Mouse (Mus musculus): Measurements from ENCODE around the gene Ngrn. TPM values are rescaled to one million over a fixed set of nuclear protein-coding genes. Genes with fewer than 3 reads are reported as not detected.

Gene Ngrn
- total and polyA plus RNA-seq, 3 experiments, result 40.6 to 76.2 (median 41.9) TPM

GRCm38 (mm10) chr7:80220237-80220797, 40.7 kb upstream of the Ngrn start:
- H3K4me3 ChIP-seq (ENCODE audit: low read depth, low read length), result no peak overlapping the region
- peaks cover 98% of the 10 kb centered on the region for H3K36me3 ChIP-seq (replicated peaks)
- no peak for DNase-seq (ENCODE audit: low spot score)
- no peak for ATAC-seq (ENCODE audit: extremely low read depth, insufficient number of reproducible peaks, low FRiP score, poor library complexity, severe bottlenecking)
- H3K27me3 ChIP-seq (ENCODE audit: insufficient read depth, low read length), result no peaks in the 10 kb centered on the region; the same call in 1 of the 2 replicates
- TF ChIP-seq TAL1 (conservative IDR thresholded peaks at IDR 0.05; ENCODE audit: low read depth, low read length) (no peak), POLR2AphosphoS5 (IDR thresholded peaks at IDR 0.05; ENCODE audit: insufficient replicate concordance, low read depth, low read length) (no peak), GATA2 (IDR thresholded peaks at IDR 0.05; ENCODE audit: borderline replicate concordance, low read depth, low read length) (no peak), GATA1 (IDR thresholded peaks at IDR 0.05; ENCODE audit: borderline replicate concordance, low read length) (no peak)
- H3K4me1 ChIP-seq (ENCODE audit: insufficient read depth, low read depth, low read length), result peaks cover 30% of the 10 kb centered on the region
- no peaks in the 10 kb centered on the region for H3K9me3 ChIP-seq (replicated peaks)

GRCm38 (mm10) chr7:80221179-80221750, 39.8 kb upstream of the Ngrn start:
- TF ChIP-seq POLR2AphosphoS5 (IDR thresholded peaks at IDR 0.05; ENCODE audit: insufficient replicate concordance, low read depth, low read length) (no peak), GATA2 (IDR thresholded peaks at IDR 0.05; ENCODE audit: borderline replicate concordance, low read depth, low read length) (no peak), TAL1 (conservative IDR thresholded peaks at IDR 0.05; ENCODE audit: low read depth, low read length) (no peak), GATA1 (IDR thresholded peaks at IDR 0.05; ENCODE audit: borderline replicate concordance, low read length) (no peak), CTCF (IDR thresholded peaks at IDR 0.05; ENCODE audit: low read depth, low read length) (no peak)
- peaks cover 97% of the 10 kb centered on the region for H3K36me3 ChIP-seq (replicated peaks)
- no peak overlapping the region for H3K4me3 ChIP-seq (ENCODE audit: low read depth, low read length)
- peaks cover 23% of the 10 kb centered on the region for H3K4me1 ChIP-seq (ENCODE audit: insufficient read depth, low read depth, low read length)
- no peaks in the 10 kb centered on the region; the same call in 1 of the 2 replicates for H3K27me3 ChIP-seq (ENCODE audit: insufficient read depth, low read length)
- ATAC-seq (ENCODE audit: extremely low read depth, insufficient number of reproducible peaks, low FRiP score, poor library complexity, severe bottlenecking), result no peak
- no peak for DNase-seq (ENCODE audit: low spot score)
- no peaks in the 10 kb centered on the region for H3K9me3 ChIP-seq (replicated peaks)

- TF ChIP-seq CTCF (IDR thresholded peaks at IDR 0.05; ENCODE audit: low read depth, low read length), result 0 out of 2 replicates have a peak, but pooled peaks have one; percentile 15
- no peak for TF ChIP-seq GATA2 (IDR thresholded peaks at IDR 0.05; ENCODE audit: borderline replicate concordance, low read depth, low read length)
- DNase-seq (ENCODE audit: low spot score), result no peak
- peaks cover 49% of the 10 kb centered on the region for H3K4me1 ChIP-seq (ENCODE audit: insufficient read depth, low read depth, low read length)
- no peak overlapping the region for H3K4me3 ChIP-seq (ENCODE audit: low read depth, low read length)
- ATAC-seq (ENCODE audit: extremely low read depth, insufficient number of reproducible peaks, low FRiP score, poor library complexity, severe bottlenecking), result no peak
- H3K36me3 ChIP-seq (replicated peaks), result peaks cover 82% of the 10 kb centered on the region
- H3K9me3 ChIP-seq (replicated peaks), result no peaks in the 10 kb centered on the region
- H3K27me3 ChIP-seq (ENCODE audit: insufficient read depth, low read length), result no peaks in the 10 kb centered on the region
These were observed 34.0 kb upstream of the Ngrn start for GRCm38 (mm10) chr7:80227065-80227464.

- DNase-seq (ENCODE audit: low spot score) (no peak), ATAC-seq (ENCODE audit: extremely low read depth, insufficient number of reproducible peaks, low FRiP score, poor library complexity, severe bottlenecking) (no peak)
- Histone ChIP-seq H3K4me1 (ENCODE audit: insufficient read depth, low read depth, low read length) (peaks cover 52% of the 10 kb centered on the region), H3K9me3 (replicated peaks) (no peaks in the 10 kb centered on the region), H3K4me3 (ENCODE audit: low read depth, low read length) (no peak overlapping the region), H3K36me3 (replicated peaks) (peaks cover 57% of the 10 kb centered on the region), H3K27me3 (ENCODE audit: insufficient read depth, low read length) (no peaks in the 10 kb centered on the region)
- TF ChIP-seq CTCF (IDR thresholded peaks at IDR 0.05; ENCODE audit: low read depth, low read length), result no peak
- TF ChIP-seq GATA2 (IDR thresholded peaks at IDR 0.05; ENCODE audit: borderline replicate concordance, low read depth, low read length), result no peak
- TF ChIP-seq POLR2AphosphoS5 (IDR thresholded peaks at IDR 0.05; ENCODE audit: insufficient replicate concordance, low read depth, low read length), result no peak
- no peak for TF ChIP-seq GATA1 (IDR thresholded peaks at IDR 0.05; ENCODE audit: borderline replicate concordance, low read length)
- TF ChIP-seq TAL1 (conservative IDR thresholded peaks at IDR 0.05; ENCODE audit: low read depth, low read length), result no peak
These were observed 30.8 kb upstream of the Ngrn start for GRCm38 (mm10) chr7:80230196-80230595.

GRCm38 (mm10) chr7:80231971-80232488, 29.0 kb upstream of the Ngrn start:
- TF ChIP-seq CTCF (IDR thresholded peaks at IDR 0.05; ENCODE audit: low read depth, low read length), result no peak
- TF ChIP-seq TAL1 (conservative IDR thresholded peaks at IDR 0.05; ENCODE audit: low read depth, low read length), result no peak
- TF ChIP-seq GATA1 (IDR thresholded peaks at IDR 0.05; ENCODE audit: borderline replicate concordance, low read length), result no peak
- no peak for TF ChIP-seq POLR2AphosphoS5 (IDR thresholded peaks at IDR 0.05; ENCODE audit: insufficient replicate concordance, low read depth, low read length)
- no peak for TF ChIP-seq GATA2 (IDR thresholded peaks at IDR 0.05; ENCODE audit: borderline replicate concordance, low read depth, low read length)
- peaks cover 52% of the 10 kb centered on the region for H3K4me1 ChIP-seq (ENCODE audit: insufficient read depth, low read depth, low read length)
- H3K36me3 ChIP-seq (replicated peaks), result peaks cover 57% of the 10 kb centered on the region
- DNase-seq (ENCODE audit: low spot score) (no peak), ATAC-seq (ENCODE audit: extremely low read depth, insufficient number of reproducible peaks, low FRiP score, poor library complexity, severe bottlenecking) (no peak)
- H3K27me3 ChIP-seq (ENCODE audit: insufficient read depth, low read length), result no peaks in the 10 kb centered on the region
- no peaks in the 10 kb centered on the region for H3K9me3 ChIP-seq (replicated peaks)
- peak overlapping the region; percentile 83 for H3K4me3 ChIP-seq (ENCODE audit: low read depth, low read length)

DNA sequence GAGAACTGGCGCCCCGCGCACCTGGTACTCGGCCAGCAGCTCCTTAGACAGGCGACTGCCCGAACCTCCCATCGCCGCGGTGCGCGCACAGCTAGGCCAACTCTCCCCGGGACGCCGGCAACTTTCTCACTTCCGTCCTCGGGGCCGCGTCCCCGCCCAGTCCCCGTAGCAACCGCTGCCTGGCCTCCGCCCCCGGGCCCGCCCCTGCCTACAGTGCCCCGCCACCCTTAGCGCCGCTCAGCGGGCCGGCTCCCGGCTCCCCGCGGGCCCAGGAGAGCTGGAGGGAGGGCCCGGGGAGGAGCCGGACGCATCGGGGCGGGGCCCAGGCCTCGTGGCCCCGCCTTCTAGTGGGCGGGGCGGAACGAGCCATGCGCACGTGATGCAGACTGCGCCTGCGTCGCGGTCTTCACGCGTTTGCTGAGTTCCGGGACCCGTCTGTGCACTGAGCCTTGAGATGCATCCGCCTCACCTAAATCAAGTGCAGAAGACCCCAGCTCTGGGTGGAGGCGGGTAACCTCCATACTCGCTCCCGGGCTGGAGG, 28.5 kb upstream of the Ngrn start, which contains the start of the genes Cib1 and Gdpgp1:
TSS of gene Cib1 (minus strand) at position 325 of the 541 bp plus-strand sequence.
TSS of gene Gdpgp1 (plus strand) at position 377 of the 541 bp plus-strand sequence.
- TF ChIP-seq GATA2 (IDR thresholded peaks at IDR 0.05; ENCODE audit: borderline replicate concordance, low read depth, low read length) (no peak), POLR2AphosphoS5 (IDR thresholded peaks at IDR 0.05; ENCODE audit: insufficient replicate concordance, low read depth, low read length) (no peak), TAL1 (conservative IDR thresholded peaks at IDR 0.05; ENCODE audit: low read depth, low read length) (no peak), GATA1 (IDR thresholded peaks at IDR 0.05; ENCODE audit: borderline replicate concordance, low read length) (no peak), CTCF (IDR thresholded peaks at IDR 0.05; ENCODE audit: low read depth, low read length) (no peak)
- Histone ChIP-seq H3K9me3 (replicated peaks) (no peaks in the 10 kb centered on the region), H3K27me3 (ENCODE audit: insufficient read depth, low read length) (no peaks in the 10 kb centered on the region), H3K36me3 (replicated peaks) (peaks cover 56% of the 10 kb centered on the region), H3K4me1 (ENCODE audit: insufficient read depth, low read depth, low read length) (peaks cover 51% of the 10 kb centered on the region), H3K4me3 (ENCODE audit: low read depth, low read length) (peak within 1 kb of the TSS; percentile 83)
- DNase-seq (ENCODE audit: low spot score) (peak; percentile 97), ATAC-seq (ENCODE audit: extremely low read depth, insufficient number of reproducible peaks, low FRiP score, poor library complexity, severe bottlenecking) (peak; percentile 83)

Data from G1E (cell line).